Mouse (Mus musculus): Measurements from ENCODE around the gene Osbpl11.
A peak's percentile ranks its signal among the peaks of the same experiment; 100 is the strongest.
"Not testable (repeated sequence)": the region's sequence is repeated elsewhere in the genome, so short reads cannot be mapped to it uniquely, and the experiment has no call there.

Osbpl11 gene

GRCm38 (mm10) chr16:33184901-33185260 is at the start of gene Osbpl11:
Gene Osbpl11 (plus strand): TSS chr16:33185071.
- peak; percentile 84 to 97 for DNase-seq (ENCODE audit: low spot score in 2 of 2)

DNA sequence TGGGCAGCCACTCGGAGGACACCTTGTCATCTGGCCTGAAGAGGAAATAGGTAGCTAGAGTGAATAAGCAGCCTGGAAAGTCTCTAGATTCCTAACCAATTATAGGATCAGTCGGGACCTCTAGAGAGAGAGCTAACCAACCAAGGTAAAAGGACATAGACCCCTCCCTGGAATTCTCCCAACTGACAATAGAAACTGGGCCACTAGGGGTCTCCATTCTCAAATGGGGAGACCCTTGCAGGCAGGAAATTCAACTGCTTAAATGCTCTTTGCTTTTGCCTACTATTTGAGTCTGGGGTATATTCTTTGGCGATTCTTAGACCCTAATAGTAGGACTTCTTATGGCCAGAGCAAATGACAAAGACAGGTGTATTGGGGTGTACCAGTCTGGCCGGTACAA is 49.7 kb upstream of the Osbpl11 start:
- DNase-seq (ENCODE audit: low spot score in 2 of 2): no peak

GRCm38 (mm10) chr16:33139061-33139460 is 45.8 kb upstream of the Osbpl11 start:
- not testable (repeated sequence) for DNase-seq (ENCODE audit: low spot score in 2 of 2)

DNA sequence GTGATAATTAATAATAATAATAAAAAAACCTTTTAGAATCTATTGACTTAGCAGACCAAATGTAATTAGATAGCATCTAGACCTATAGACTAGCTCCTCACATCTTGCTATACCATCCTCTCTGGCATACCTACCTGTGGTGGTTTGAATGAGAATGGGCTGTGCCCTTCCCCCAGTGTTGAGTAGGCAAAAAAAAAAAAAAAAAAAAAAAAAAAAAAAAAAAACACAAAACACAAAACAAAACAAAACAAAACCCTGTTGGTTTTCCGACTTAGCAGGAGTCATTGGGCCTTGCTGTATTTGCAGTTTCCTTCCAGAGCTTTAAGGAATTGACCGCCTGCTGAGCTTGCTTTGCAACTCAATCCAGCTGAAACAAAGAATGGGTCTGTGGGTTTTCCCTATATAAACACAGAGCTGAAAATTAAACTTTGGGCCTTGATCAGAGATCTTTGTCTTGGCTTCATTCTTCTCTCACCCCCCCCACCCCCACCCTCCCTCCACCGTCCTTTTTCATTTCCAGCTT is 43.1 kb upstream of the Osbpl11 start:
- DNase-seq (ENCODE audit: low spot score in 2 of 2): no peak

- DNase-seq (ENCODE audit: low spot score in 2 of 2): no peak
These were observed 41.4 kb upstream of the Osbpl11 start for GRCm38 (mm10) chr16:33143452-33143851.

GRCm38 (mm10) chr16:33146185-33146584 is 38.7 kb upstream of the Osbpl11 start:
- no peak for DNase-seq (ENCODE audit: low spot score in 2 of 2)

- DNase-seq (ENCODE audit: low spot score in 2 of 2): no peak
These were observed 36.7 kb upstream of the Osbpl11 start for GRCm38 (mm10) chr16:33148135-33148534.

GRCm38 (mm10) chr16:33150875-33151274 is 34.0 kb upstream of the Osbpl11 start:
- DNase-seq (ENCODE audit: low spot score in 2 of 2): not testable (repeated sequence)

DNA sequence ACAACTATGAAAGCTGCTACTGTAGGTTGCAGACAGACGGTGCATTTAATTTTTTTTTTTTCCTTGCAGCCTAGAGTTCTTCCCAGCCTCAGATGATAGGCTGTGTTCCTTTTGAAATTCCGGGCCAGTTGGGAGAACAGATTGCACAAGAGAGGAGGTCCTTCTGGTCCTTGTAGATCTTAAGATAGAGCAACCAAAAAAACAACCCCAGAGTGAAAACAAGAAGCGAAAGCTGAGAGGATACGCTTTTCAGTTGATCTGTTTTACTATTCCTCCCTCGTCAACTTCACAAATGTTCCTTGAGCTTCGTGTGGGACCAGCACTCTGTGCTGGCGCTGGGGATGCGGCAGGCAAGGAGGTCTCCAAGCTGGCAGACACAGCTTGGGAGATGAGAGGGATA is 33.3 kb upstream of the Osbpl11 start:
- peak; percentile 35 to 80 for DNase-seq (ENCODE audit: low spot score in 2 of 2)

- DNase-seq (ENCODE audit: low spot score in 2 of 2): peak in 1 of 2 experiments; percentile 48
These were observed 29.9 kb upstream of the Osbpl11 start for GRCm38 (mm10) chr16:33154992-33155391.

GRCm38 (mm10) chr16:33158006-33158405 is 26.9 kb upstream of the Osbpl11 start:
- DNase-seq (ENCODE audit: low spot score in 2 of 2): no peak

DNA sequence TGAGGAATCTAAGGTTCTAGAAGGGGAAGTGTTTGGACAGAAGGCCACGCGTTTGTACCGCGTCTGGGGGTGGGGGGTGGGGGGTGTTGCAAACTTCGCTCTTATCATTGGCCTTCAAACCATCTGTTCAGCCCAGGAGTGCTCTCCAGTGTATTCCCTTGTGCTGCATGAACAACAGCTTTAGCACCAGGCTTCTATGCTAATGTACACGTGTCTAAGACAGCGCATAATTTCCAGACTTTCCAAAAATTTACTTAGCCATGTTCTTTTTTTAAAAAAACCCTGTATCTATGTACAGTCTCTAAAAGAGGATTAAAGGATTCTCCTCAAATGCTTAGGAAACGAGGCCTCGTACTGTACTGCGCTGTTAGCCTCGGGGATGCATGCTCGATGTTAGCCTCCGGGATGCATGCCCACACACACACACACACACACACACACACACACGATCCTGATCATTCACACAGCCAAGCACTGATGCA is 26.2 kb upstream of the Osbpl11 start:
- peak in 1 of 2 experiments; percentile 34 for DNase-seq (ENCODE audit: low spot score in 2 of 2)

DNA sequence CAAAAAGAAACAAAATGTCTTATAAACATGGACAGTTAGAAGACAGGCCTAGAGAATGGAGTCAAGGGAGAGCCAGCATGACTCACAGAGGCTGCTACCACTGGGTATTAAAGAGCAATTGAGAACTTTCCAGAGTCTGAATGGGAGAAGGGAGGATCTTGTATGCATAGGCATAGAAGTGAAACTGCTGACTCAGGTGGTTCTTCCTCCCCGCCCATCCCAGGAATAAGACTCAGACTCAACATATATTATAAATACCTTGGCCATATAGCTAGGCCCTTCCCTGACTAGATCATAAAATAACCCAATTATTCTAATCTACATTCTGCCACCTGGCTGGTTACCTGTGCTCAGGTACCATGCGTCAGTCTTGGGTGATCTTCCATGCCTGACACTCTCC is 25.5 kb upstream of the Osbpl11 start:
- DNase-seq (ENCODE audit: low spot score in 2 of 2): no peak

GRCm38 (mm10) chr16:33163330-33164090 is 21.4 kb upstream of the Osbpl11 start:
- DNase-seq (ENCODE audit: low spot score in 2 of 2): no peak

DNA sequence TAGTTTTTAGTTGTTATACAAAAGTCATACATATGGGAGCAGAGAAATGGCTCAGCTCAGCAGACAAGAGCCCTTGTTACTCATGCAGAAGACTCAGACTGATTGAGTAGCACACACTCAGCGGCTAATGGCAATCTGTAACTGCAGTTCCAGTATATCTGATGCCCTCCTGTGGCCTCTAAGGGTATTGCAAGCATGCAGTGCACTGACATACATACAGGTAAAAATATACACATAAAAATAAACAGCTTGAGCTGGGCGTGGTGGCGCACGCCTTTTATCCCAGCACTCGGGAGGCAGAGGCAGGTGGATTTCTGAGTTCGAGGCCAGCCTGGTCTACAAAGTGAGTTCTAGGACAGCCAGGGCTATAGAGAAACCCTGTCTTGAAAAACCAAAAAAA is 18.6 kb upstream of the Osbpl11 start:
- DNase-seq (ENCODE audit: low spot score in 2 of 2): peak in 1 of 2 experiments; percentile 30

DNA sequence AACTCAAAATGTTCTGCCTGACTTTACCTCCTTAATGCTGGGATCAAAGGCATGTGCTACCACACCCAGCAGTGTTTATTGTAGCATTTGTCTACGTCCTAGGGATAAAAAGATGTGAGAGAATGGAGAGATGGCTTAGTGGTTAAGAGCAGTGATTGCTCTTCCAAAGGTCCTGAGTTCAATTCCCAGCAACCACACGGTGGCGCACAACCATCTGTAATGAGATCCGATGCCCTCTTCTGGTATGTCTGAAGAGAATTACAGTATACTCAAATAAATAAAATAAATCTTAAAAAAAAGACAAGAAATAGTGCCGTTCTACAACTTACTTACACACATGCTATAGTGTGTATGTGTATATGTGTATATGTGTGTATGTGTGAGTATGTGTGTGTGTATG is 17.3 kb upstream of the Osbpl11 start:
- no peak for DNase-seq (ENCODE audit: low spot score in 2 of 2)

DNA sequence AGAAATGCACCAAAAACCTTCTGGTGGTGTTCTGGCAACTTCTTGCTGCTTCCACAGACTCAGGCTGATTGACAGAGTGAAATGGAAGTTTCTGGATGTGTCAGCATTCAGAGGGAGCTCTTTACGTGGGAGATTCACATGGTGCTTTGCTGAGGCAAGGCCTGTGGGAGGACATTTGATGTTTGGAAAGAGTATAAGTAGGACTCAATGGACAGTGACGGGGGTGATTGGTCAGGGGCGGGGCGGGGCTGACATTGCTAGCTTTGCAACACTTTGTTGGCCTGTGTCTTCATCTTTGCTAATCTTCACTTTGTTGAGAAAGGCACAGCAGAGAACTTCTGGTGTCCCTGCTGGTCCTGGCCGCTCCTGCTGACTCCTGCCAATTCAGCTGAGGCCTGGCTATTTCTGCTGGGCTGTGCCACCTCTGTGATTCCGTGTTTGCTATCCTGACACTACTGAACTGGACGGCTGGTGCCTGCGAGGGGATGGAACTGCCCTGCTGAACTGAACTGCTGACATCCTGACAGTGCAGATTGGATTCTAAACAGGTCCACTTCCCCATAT is 15.3 kb upstream of the Osbpl11 start:
- no peak for DNase-seq (ENCODE audit: low spot score in 2 of 2)

- DNase-seq (ENCODE audit: low spot score in 2 of 2): no peak
These were observed 13.9 kb upstream of the Osbpl11 start for GRCm38 (mm10) chr16:33170716-33171587.

DNA sequence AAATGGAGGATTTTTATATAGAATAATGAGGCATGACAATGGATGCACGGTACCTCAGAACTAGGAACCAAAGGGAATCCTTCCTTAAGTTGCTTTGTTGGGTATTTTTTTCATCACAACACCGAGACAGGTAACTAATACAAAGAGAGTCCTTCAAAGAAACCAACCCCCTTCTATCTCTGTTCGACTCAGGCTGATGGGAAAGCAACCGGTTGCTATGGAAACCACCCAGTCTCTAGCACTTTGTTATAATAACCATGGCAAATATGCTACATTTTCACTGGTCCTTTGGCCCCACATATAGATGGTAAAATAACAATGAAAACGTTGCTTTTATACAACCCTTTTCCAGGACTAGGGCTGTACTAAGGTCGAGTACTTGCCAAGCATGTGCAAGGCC is 13.1 kb upstream of the Osbpl11 start:
- no peak for DNase-seq (ENCODE audit: low spot score in 2 of 2)

DNA sequence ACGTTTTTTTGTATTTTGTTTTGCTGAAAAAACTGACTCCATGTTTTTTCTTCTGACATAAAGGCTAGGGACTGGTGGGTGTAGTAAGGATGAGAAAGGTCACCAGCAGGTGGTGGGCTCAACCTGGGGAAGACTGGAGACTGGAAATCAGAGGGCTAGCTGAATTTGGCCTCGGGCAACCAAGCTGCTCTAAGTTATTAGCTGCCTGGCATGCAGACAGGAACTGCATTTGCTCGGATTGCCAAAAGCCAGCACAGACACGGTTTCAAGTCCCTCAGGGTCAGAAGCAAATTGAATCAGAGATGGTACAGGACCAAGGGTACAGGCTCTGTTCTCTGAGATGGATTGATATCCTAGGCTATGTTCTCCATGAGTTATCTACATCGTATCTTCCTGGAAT is 11.7 kb upstream of the Osbpl11 start:
- DNase-seq (ENCODE audit: low spot score in 2 of 2): no peak

GRCm38 (mm10) chr16:33174695-33175094 is 10.2 kb upstream of the Osbpl11 start:
- DNase-seq (ENCODE audit: low spot score in 2 of 2): no peak

DNA sequence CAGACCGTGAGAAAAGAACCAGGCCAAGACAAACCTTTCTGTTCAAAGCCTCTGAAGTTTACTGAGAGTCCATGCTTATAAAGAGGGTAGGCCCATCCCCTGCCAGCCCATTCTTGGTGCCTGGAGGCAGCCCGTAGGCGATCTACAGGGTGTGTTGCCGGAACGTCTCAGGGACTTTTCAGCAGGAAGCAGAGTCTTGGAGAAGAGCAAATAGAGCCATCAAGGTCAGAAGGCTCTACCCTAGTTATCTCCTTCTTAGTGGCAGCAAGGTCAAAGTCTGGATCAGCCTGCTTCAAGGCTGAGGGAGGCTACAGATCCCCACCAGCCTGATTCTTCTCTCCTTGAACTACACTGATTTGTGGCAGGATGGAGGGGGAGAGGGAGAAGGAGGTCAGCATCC is 8.0 kb upstream of the Osbpl11 start:
- DNase-seq (ENCODE audit: low spot score in 2 of 2): not testable (repeated sequence)
